Mouse (Mus musculus): Measurements from ENCODE around the gene Atf3.

- TF ChIP-seq EP300 (optimal IDR thresholded peaks at IDR 0.05) (no peak), CTCF (IDR thresholded peaks at IDR 0.05; ENCODE audit: low read depth) (no peak)
These were observed 41.3 kb upstream of the Atf3 start for GRCm38 (mm10) chr1:191259121-191259520.
